Mouse (Mus musculus) testis, adult 2 months (tissue): Measurements from ENCODE around the gene Ankmy1. TPM values are rescaled to one million over a fixed set of nuclear protein-coding genes. Genes with fewer than 3 reads are reported as not detected.

Experiments
- H3K27ac ChIP-seq: fragments of 200-500 bp; 2 replicates; pipeline ENCODE4 v1.5.1; 2012; ENCODE audit warnings: low read depth, low read length; ENCODE audit not compliant: control insufficient read depth, insufficient read depth
- H3K27me3 ChIP-seq: fragments of 200-500 bp; 2 replicates; pipeline ENCODE4 v1.6.1; 2012; ENCODE audit warnings: mild to moderate bottlenecking, low read length, moderate library complexity; ENCODE audit not compliant: control insufficient read depth, insufficient read depth
- H3K36me3 ChIP-seq: fragments of 200-500 bp; 2 replicates; pipeline ENCODE4 v1.6.1; 2012; ENCODE audit warnings: mild to moderate bottlenecking, low read length; ENCODE audit not compliant: control insufficient read depth, insufficient read depth
- H3K4me1 ChIP-seq: fragments of 200-500 bp; 2 replicates; pipeline ENCODE4 v1.6.1; 2012; ENCODE audit warnings: low read length; ENCODE audit not compliant: control insufficient read depth, insufficient read depth
- H3K4me3 ChIP-seq: fragments of 200-500 bp; 2 replicates; pipeline ENCODE4 v1.5.1; 2012; ENCODE audit warnings: low read depth, mild to moderate bottlenecking, low read length, moderate library complexity, mixed read lengths; ENCODE audit not compliant: control insufficient read depth
- CTCF ChIP-seq: fragments of 200-500 bp; IDR thresholded peaks from 2 replicates; pipeline ENCODE4 v1.5.1; 2012; ENCODE audit warnings: low read depth, mild to moderate bottlenecking, inconsistent platforms, low read length, moderate library complexity; ENCODE audit not compliant: control insufficient read depth, insufficient read depth, insufficient replicate concordance
- POLR2A ChIP-seq: fragments of 200-500 bp; IDR thresholded peaks from 2 replicates; pipeline ENCODE4 v1.6.1; 2012; ENCODE audit warnings: low read depth, mild to moderate bottlenecking, inconsistent platforms, low read length, moderate library complexity; ENCODE audit not compliant: control insufficient read depth
- polyA plus RNA-seq: library from polyadenylated mRNA; depleted of rRNA; stranded (reverse); fragments of >200 nt; gene quantifications from 2 replicates; pipeline ENCODE4 v1.2.3, GENCODE M21; 2012; rRNA removed

Gene Ankmy1
- polyA plus RNA-seq, 1 experiment: 53.4 TPM

- TF ChIP-seq CTCF: no peak
- Histone ChIP-seq H3K4me3 (peak overlapping the region; percentile 83), H3K27ac (no peak overlapping the region), H3K27me3 (no peaks in the 10 kb centered on the region), H3K4me1 (peaks cover 15% of the 10 kb centered on the region), H3K36me3 (no peaks in the 10 kb centered on the region)
Measured at GRCm38 (mm10) chr1:92832011-92833010, 70.4 kb downstream of the Ankmy1 start.

- H3K27ac ChIP-seq: no peak within 1 kb of the TSS
- no peaks in the 10 kb centered on the region for H3K27me3 ChIP-seq
- H3K36me3 ChIP-seq: no peaks in the 10 kb centered on the region
- H3K4me3 ChIP-seq: peak within 1 kb of the TSS; percentile 83
- peaks cover 15% of the 10 kb centered on the region for H3K4me1 ChIP-seq
- TF ChIP-seq POLR2A: no peak
- TF ChIP-seq CTCF: no peak
Measured at GRCm38 (mm10) chr1:92831188-92832001, 71.3 kb downstream of the Ankmy1 start, which contains the start of gene Gpc1. Gene Gpc1 (plus strand): TSS chr1:92831645.

GRCm38 (mm10) chr1:92830626-92831187 is 72.0 kb downstream of the Ankmy1 start:
- Histone ChIP-seq H3K36me3 (no peaks in the 10 kb centered on the region), H3K4me1 (peaks cover 15% of the 10 kb centered on the region), H3K4me3 (peak overlapping the region; percentile 44), H3K27ac (no peak overlapping the region), H3K27me3 (no peaks in the 10 kb centered on the region)
- TF ChIP-seq POLR2A: no peak
- TF ChIP-seq CTCF: no peak

- H3K4me3 ChIP-seq: no peak overlapping the region
- TF ChIP-seq POLR2A: no peak
- no peak for TF ChIP-seq CTCF
- H3K4me1 ChIP-seq: no peaks in the 10 kb centered on the region
- H3K27ac ChIP-seq: no peak overlapping the region
- no peaks in the 10 kb centered on the region for H3K27me3 ChIP-seq
- no peaks in the 10 kb centered on the region for H3K36me3 ChIP-seq
Measured at GRCm38 (mm10) chr1:92815756-92816294, 86.9 kb downstream of the Ankmy1 start.

GRCm38 (mm10) chr1:92815100-92815499 is 87.6 kb downstream of the Ankmy1 start:
- no peaks in the 10 kb centered on the region for H3K4me1 ChIP-seq
- no peaks in the 10 kb centered on the region for H3K36me3 ChIP-seq
- H3K27ac ChIP-seq: no peak overlapping the region
- no peaks in the 10 kb centered on the region for H3K27me3 ChIP-seq
- no peak for TF ChIP-seq POLR2A
- no peak for TF ChIP-seq CTCF
- H3K4me3 ChIP-seq: no peak overlapping the region

- H3K4me1 ChIP-seq: no peaks in the 10 kb centered on the region
- H3K27ac ChIP-seq: no peak overlapping the region
- H3K36me3 ChIP-seq: no peaks in the 10 kb centered on the region
- H3K27me3 ChIP-seq: no peaks in the 10 kb centered on the region
- no peak overlapping the region for H3K4me3 ChIP-seq
- TF ChIP-seq CTCF (no peak), POLR2A (no peak)
Measured at GRCm38 (mm10) chr1:92814319-92814718, 88.4 kb downstream of the Ankmy1 start.

Other genes with a start within 250 kb of the Ankmy1 start
- 1.9 and 2.8 TPM in 2 replicates for gene Gpc1, start 71.3 kb downstream of the Ankmy1 start, polyA plus RNA-seq
- 5.7 TPM in 2 replicates for gene Dusp28, start 4.1 kb upstream of the Ankmy1 start, polyA plus RNA-seq
- gene Rnpepl1, start 7.9 kb upstream of the Ankmy1 start, polyA plus RNA-seq: 88.8 and 99.3 TPM in 2 replicates
- 31.9 and 32.5 TPM in 2 replicates for gene Capn10, start 31.5 kb upstream of the Ankmy1 start, polyA plus RNA-seq
- 0.70 and 0.88 TPM in 2 replicates for gene Gpr35, start 48.0 kb upstream of the Ankmy1 start, polyA plus RNA-seq
- gene Aqp12, start 103.4 kb upstream of the Ankmy1 start, polyA plus RNA-seq: 0.37 and 0.59 TPM in 2 replicates
- 11.4 and 12.4 TPM in 2 replicates for gene Kif1a, start 199.0 kb upstream of the Ankmy1 start, polyA plus RNA-seq
- gene Agxt, start 232.3 kb upstream of the Ankmy1 start, polyA plus RNA-seq: not detected in 2 replicates